Mouse (Mus musculus) erythroblast, embryonic 14.5 days (primary cell): Measurements from ENCODE around the gene Zfp366.

ENCODE experiments used
- GATA1 ChIP-seq: IDR thresholded peaks from 2 replicates; pipeline ENCODE4 v1.6.1; 2012; ENCODE audit warnings: low read length, inconsistent platforms, mixed read lengths
- TAL1 ChIP-seq: IDR thresholded peaks from 3 replicates; pipeline ENCODE4 v1.6.1; 2012; ENCODE audit warnings: low read length, inconsistent platforms, mixed read lengths

DNA sequence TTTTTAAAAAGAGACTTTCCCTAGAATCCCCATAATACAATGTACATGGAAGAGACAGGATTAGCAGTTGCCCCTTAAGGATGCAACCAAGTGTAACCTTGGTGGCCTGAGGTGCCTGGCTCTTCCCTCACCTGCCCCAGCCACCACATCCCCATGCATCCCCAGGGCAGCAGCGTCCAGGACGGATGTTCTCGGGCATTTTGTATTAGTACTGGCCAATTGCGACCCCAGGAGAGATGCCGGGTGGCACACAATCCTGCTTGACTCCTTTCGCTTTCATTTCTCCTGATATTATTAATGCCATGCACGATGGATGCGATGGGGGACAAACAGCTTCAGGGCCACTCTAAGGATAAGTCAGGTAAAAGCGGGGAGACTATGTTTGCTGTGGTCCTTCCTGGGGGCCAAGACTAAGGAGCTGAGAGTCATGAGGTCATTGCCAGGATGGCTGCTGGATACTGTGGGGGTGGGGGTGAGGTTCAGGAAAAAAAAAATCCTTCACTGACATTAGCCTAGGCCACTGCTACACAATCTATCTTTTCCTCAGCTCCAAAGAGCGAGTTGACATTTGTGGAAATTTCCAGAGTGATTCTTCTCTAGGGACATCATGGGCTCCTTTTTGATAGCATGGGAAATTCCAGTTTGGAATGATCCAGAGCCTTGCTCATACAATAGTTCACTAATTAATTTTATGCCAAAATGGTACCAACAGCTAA is 1.7 kb downstream of the Zfp366 start:
- no peak for TF ChIP-seq TAL1
- TF ChIP-seq GATA1 = no peak
